Mouse (Mus musculus) erythroblast, embryonic 14.5 days (primary cell): ENCODE data around the gene Speg. TPM values are rescaled to one million over a fixed set of nuclear protein-coding genes. Genes with fewer than 3 reads are reported as not detected.

Experiments
- H3K27me3 ChIP-seq: 2 replicates; pipeline ENCODE4 v1.6.1; 2012; ENCODE audit warnings: inconsistent platforms; ENCODE audit not compliant: control insufficient read depth
- H3K36me3 ChIP-seq: 2 replicates; pipeline ENCODE4 v1.6.1; 2012; ENCODE audit warnings: mild to moderate bottlenecking, inconsistent platforms; ENCODE audit not compliant: control insufficient read depth
- H3K4me1 ChIP-seq: 2 replicates; pipeline ENCODE4 v1.6.1; 2012; ENCODE audit warnings: inconsistent platforms; ENCODE audit not compliant: control insufficient read depth
- H3K4me3 ChIP-seq: replicated peaks from 2 replicates; pipeline ENCODE3; 2012; ENCODE audit warnings: moderate library complexity, mild to moderate bottlenecking, inconsistent platforms
- H3K9me3 ChIP-seq: 2 replicates; pipeline ENCODE4 v1.6.1; 2012; ENCODE audit warnings: low read length, inconsistent platforms, mixed read lengths; ENCODE audit not compliant: control insufficient read depth
- GATA1 ChIP-seq: IDR thresholded peaks from 2 replicates; pipeline ENCODE4 v1.6.1; 2012; ENCODE audit warnings: low read length, inconsistent platforms, mixed read lengths
- TAL1 ChIP-seq: IDR thresholded peaks from 3 replicates; pipeline ENCODE4 v1.6.1; 2012; ENCODE audit warnings: low read length, inconsistent platforms, mixed read lengths
- polyA plus RNA-seq: library from polyadenylated mRNA; stranded (reverse); fragments of >175 nt; gene quantifications from 2 replicates; pipeline ENCODE4 v1.2.3, GENCODE M21; 2012

Gene Speg
- polyA plus RNA-seq, 1 experiment, result 0.10 TPM

DNA sequence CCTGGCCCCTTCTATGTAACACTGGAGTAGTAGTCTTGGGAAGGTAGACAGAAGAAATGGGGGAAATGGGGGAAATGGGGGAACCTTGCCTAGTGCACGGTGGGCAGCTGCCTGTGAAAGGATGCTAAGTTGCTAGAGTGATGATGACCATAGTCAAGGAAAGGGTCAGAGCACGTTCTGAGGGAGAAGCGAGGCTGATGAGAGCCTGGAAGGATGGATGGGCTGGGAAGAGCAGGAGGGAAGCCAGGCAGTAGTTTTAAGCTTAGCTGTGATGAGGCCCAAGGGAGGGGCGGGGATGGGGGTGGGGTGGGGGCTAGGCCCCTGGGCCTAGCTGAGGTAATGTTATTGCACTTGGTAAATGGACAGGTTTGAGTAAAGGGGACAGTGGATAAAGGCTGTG, 14.0 kb upstream of the Speg start:
- H3K27me3 ChIP-seq, result peaks cover 23% of the 10 kb centered on the region
- no peak overlapping the region for H3K4me3 ChIP-seq
- TF ChIP-seq TAL1 (no peak), GATA1 (no peak)
- H3K4me1 ChIP-seq, result no peaks in the 10 kb centered on the region
- H3K9me3 ChIP-seq, result no peaks in the 10 kb centered on the region
- no peaks in the 10 kb centered on the region for H3K36me3 ChIP-seq

DNA sequence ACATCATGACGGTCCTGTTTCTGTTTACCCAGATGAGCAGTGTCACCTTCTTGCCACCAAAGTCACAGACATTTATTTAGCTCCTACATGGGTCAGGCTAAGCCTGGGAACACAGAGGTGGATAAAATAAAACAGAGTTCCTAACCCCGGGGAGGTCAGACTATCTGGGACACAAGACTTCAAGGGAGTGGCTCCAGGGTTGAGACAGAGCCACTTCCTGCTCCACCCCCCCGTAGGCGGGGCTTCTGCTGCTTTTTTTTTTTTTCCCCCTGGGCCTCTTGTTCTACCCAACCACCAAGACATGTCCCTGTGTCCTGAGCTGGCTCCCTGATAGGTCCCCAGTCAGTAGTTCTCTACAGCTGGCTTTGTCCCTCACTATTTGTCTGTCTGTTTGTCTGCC, 13.3 kb upstream of the Speg start:
- H3K4me1 ChIP-seq, result no peaks in the 10 kb centered on the region
- no peaks in the 10 kb centered on the region for H3K9me3 ChIP-seq
- no peak for TF ChIP-seq TAL1
- TF ChIP-seq GATA1, result no peak
- H3K27me3 ChIP-seq, result peaks cover 23% of the 10 kb centered on the region
- H3K4me3 ChIP-seq, result no peak overlapping the region
- H3K36me3 ChIP-seq, result no peaks in the 10 kb centered on the region

DNA sequence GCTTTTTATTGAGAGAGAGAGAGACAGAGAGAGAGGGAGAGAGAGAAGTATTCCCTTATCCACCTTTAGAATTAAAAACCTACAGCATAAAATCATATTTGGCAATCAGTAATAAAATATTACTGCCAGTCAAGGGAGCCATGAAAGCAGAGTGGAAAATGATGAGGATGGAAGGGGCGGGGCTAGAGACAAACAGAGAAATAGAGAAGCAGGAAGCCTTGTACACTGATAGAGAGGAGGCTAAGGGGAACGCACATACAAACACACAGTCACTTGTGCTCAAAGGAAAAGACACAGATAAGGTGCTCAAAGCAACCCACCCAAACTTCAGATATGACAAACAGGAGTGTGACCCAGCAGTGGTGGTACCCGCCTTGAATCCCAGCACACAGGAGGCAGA, 11.2 kb upstream of the Speg start:
- H3K36me3 ChIP-seq, result no peaks in the 10 kb centered on the region
- no peaks in the 10 kb centered on the region for H3K4me1 ChIP-seq
- H3K4me3 ChIP-seq, result no peak overlapping the region
- TF ChIP-seq GATA1 (no peak), TAL1 (no peak)
- H3K9me3 ChIP-seq, result no peaks in the 10 kb centered on the region
- peaks cover 23% of the 10 kb centered on the region for H3K27me3 ChIP-seq

DNA sequence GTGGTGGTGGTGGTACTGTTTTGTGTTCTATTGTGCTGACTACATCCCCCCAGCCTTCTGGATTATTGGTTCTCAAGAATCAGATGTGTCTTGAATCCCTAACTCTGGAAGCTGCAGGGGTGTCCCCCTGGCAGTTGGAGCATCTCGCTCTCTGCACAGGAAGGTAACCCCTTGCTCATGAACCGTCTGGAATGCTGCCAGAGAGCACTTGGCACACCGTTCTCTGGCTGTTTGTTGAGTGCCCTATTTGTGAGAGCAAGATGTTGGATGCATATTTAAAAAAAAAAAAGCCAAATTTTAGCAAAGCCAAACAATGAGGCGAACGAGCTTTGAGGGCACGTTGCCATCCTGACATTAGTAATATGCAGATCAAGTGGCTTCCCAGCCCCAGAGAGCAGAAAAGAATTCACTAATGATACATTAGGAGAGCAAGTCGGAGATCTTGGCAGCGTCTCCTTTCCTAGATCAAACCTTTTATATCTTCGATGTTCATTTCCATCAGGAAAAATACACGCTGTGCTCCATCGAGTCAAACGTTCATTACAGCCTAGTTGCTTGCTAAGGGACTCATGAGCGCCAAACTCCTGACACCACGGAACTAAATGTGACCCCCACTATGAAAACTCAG, 9.5 kb upstream of the Speg start:
- peaks cover 5% of the 10 kb centered on the region for H3K27me3 ChIP-seq
- no peak overlapping the region for H3K4me3 ChIP-seq
- no peaks in the 10 kb centered on the region for H3K4me1 ChIP-seq
- H3K36me3 ChIP-seq, result no peaks in the 10 kb centered on the region
- TF ChIP-seq GATA1 (no peak), TAL1 (no peak)
- H3K9me3 ChIP-seq, result no peaks in the 10 kb centered on the region

DNA sequence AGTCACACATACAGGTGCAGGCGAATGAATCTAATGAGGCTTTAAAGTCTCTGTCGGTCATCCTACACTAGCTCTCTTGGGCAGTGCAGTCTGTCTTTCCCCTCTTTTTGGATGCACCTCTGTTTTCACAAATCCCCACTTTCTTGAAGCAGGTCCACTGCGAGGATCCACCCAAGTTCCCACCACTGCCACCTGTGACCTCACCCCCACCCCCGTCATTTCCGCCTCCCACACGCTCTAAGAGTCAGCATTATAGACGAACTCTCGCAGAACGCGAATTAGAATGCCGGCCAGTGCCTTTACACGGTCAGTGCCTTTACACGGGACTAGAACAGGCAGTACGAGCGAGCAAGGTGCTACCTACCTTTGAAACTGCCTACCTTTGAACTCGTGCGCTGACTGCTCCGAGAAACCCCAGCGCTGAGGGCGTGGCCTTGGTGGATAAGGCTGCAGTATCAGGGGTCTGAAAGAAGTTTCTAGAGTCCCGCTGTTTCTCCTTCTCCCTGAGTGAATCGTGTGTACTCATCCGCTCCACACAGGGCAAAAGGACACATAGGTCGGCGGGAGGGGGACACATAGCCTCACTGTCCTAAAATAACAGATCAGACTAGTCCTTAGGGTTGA, 5.6 kb upstream of the Speg start:
- no peak for TF ChIP-seq GATA1
- no peak for TF ChIP-seq TAL1
- Histone ChIP-seq H3K4me1 (no peaks in the 10 kb centered on the region), H3K4me3 (no peak overlapping the region), H3K9me3 (no peaks in the 10 kb centered on the region), H3K27me3 (peaks cover 5% of the 10 kb centered on the region), H3K36me3 (no peaks in the 10 kb centered on the region)

DNA sequence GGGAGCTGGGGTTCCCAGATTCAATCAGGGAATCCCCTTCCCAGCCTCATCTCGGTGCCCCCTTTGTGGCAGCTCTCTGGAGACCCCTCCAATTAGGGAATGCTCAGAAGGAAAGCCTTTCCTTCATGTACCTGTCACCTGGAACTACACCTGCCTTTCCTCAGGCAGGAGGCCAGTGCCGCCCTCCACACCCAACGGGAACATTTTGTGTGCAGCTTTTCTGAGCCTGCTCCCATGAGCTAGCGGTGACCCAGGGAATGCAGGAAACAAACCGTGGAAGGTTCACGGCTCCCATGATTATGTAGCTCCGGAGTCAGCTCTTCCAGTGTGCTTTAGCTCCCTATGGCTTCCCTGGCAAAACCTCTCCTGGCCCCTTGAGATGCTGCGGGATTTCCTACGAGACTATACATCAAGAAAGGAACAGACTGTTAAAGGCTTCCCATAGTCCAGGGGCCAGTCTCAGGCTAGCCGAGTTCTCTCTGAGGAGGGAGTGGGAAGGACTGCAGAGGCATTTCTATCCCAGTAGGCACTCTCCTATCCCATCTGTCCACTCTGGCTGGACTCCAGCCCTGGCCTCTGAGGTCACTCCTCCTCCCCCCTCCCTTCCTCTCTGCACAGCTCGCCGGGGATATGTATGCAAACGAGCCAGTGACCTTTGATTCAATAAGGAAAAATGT, 5.0 kb upstream of the Speg start:
- Histone ChIP-seq H3K9me3 (no peaks in the 10 kb centered on the region), H3K27me3 (peaks cover 12% of the 10 kb centered on the region), H3K36me3 (no peaks in the 10 kb centered on the region), H3K4me1 (no peaks in the 10 kb centered on the region), H3K4me3 (no peak overlapping the region)
- TF ChIP-seq GATA1 (no peak), TAL1 (no peak)

DNA sequence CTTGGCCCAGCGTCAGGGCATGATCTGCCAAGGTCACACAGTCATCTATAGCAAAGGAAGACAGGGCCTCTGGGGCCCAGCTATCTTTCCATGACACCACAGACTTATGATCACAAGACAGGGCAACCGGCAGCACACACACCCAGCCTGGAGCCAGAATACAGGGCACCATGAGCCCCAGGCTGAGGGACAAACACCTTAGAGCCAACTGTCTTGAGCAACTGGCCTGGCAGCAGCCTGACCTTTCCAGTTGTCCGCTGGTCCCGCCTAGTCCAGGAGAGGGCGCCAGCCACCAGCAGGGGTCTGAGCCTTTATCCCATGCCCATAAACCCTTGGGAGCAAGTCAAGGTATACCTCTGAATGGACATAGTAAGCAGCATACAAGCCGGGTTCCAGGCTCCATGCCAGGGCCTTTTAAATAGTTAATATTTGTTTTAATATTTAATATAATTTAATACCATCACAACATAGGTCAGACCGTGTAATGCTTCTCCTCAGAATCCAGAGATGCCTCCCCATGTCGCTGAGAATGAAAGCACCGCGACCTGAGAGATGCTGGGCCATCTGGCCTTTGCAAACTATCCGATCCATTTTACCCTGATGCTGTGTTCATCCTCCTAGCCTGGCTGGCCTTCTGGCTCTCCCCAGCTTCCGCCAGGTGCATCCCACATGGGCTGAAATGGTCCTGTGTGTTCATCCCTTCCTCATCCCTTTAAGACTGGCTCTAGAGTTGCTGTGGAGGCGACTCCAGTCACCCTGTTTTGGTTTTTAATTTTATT, 3.6 kb upstream of the Speg start:
- H3K27me3 ChIP-seq, result peaks cover 24% of the 10 kb centered on the region
- no peaks in the 10 kb centered on the region for H3K9me3 ChIP-seq
- H3K4me1 ChIP-seq, result no peaks in the 10 kb centered on the region
- TF ChIP-seq TAL1, result no peak
- no peak for TF ChIP-seq GATA1
- H3K4me3 ChIP-seq, result no peak overlapping the region
- H3K36me3 ChIP-seq, result no peaks in the 10 kb centered on the region

DNA sequence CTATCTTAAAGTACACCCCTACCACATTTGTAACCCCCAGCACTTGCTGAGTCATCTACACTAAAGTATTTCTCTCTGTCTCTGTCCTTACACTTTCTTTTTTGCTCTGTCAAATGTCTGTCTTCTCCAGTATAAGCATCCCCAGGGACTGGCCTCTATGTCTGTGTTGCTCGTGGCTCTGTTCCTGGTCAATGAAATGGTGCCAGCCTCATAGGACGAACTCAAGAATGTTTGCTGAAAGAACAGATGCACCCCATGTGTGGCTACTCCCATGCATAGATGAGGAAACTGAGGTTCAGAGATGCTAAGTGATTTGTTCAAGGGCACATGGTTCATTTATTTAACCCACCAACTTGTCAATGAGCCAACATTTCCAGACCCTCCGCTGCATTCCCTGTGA, 2.6 kb upstream of the Speg start:
- Histone ChIP-seq H3K4me3 (no peak overlapping the region), H3K27me3 (peaks cover 26% of the 10 kb centered on the region), H3K9me3 (no peaks in the 10 kb centered on the region), H3K36me3 (no peaks in the 10 kb centered on the region), H3K4me1 (no peaks in the 10 kb centered on the region)
- TF ChIP-seq TAL1, result no peak
- no peak for TF ChIP-seq GATA1

DNA sequence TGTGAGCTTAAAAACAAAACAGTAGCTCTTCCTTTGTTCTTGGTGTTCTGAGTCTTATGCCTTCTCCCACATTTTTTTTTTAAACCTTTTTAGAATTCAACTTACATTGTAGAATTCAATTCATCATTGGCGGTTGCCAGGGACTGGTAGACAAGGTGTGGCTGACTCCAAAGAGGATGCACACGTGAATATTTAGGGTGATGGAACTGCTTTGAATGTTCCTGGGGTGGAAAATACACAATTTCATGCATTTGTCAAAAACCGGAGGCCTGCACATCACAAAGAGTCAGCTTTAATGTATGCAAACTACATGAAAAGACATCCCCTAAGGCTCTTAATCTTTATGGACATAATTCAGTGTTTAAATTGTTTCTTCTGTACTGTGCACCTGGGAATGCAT, 1.8 kb upstream of the Speg start:
- Histone ChIP-seq H3K4me3 (no peak overlapping the region), H3K4me1 (no peaks in the 10 kb centered on the region), H3K9me3 (no peaks in the 10 kb centered on the region), H3K27me3 (peaks cover 31% of the 10 kb centered on the region), H3K36me3 (no peaks in the 10 kb centered on the region)
- TF ChIP-seq GATA1, result no peak
- no peak for TF ChIP-seq TAL1
